Mouse (Mus musculus): ENCODE measurements at regions not wholly inside any gene's neighbourhood (a gene's known extent, or its start where the extent isn't known, plus 50 kb on each side); places are given as distances from the start of the nearest gene placed in this dataset.
A peak's percentile ranks its signal among the peaks of the same experiment; 100 is the strongest.

DNA sequence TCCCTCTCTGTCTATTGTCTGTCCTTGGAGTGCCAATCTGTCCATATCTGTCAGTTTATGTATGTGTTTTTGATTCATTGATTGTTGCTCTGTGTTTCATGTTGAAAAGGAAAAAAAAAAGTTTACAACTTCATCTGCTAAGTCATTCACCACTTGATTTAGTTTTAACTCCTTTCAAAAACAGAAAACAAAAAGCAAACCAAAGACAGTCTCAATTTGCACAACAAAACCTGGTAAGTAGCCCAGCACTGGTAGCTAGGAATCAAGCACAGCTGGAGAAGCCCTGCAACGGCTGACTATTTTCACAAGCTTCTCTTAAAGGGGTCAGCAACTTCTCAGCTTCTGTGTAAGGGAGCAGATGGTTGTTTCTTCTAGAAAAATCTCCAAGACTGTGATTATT lies 72.9 kb upstream of the Adgrf1 start:
- Histone ChIP-seq H3K27me3 (ENCODE audit: control insufficient read depth, insufficient read depth, low read length) (no peaks in the 10 kb centered on the region), H3K9ac (ENCODE audit: low read length) (no peak overlapping the region), H3K36me3 (ENCODE audit: control insufficient read depth, insufficient read depth, low read length) (no peaks in the 10 kb centered on the region), H3K4me2 (no peak overlapping the region), H3K9me3 (ENCODE audit: control insufficient read depth, low read length) (no peaks in the 10 kb centered on the region), H3K27ac (ENCODE audit: low read depth, low read length) (no peak overlapping the region), H3K4me1 (ENCODE audit: control insufficient read depth, insufficient read depth, low read length) (no peaks in the 10 kb centered on the region), H3K4me3 (ENCODE audit: low read depth, low read length) (no peak overlapping the region)
- 13% methylated on average over 1 of the region's 1 CpGs for WGBS
- DNase-seq (ENCODE audit: low spot score, missing footprints) = peak; percentile 69
- ATAC-seq (ENCODE audit: low FRiP score) = no peak

DNA sequence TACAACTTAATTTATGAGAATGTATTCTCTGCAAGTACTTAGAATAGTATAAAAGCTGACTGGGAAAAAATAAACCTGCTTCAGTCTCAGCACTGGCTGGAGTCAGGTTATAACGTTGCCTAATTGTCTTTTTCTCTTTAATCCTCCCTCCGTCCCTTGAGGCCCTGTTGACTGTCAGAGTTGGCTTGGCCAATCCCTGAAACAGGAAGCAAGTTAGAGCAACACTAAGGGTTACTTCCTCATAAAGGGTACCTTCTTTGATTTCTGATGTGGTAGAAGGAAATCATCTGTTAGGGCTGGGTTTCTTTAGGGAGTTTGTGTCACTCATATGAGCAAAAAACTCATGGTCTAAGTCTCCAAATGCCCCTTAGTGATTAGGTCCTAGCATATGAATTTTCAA lies 69.3 kb upstream of the Adgrf1 start:
- Histone ChIP-seq H3K27me3 (ENCODE audit: control insufficient read depth, insufficient read depth, low read length) (no peaks in the 10 kb centered on the region), H3K4me3 (ENCODE audit: low read depth, low read length) (no peak overlapping the region), H3K4me1 (ENCODE audit: control insufficient read depth, insufficient read depth, low read length) (no peaks in the 10 kb centered on the region), H3K36me3 (ENCODE audit: control insufficient read depth, insufficient read depth, low read length) (no peaks in the 10 kb centered on the region), H3K9ac (ENCODE audit: low read length) (no peak overlapping the region), H3K27ac (ENCODE audit: low read depth, low read length) (no peak overlapping the region), H3K4me2 (no peak overlapping the region), H3K9me3 (ENCODE audit: control insufficient read depth, low read length) (no peaks in the 10 kb centered on the region)
- no peak for ATAC-seq (ENCODE audit: low FRiP score)
- 75% methylated on average over 2 of the region's 2 CpGs for WGBS
- DNase-seq (ENCODE audit: low spot score, missing footprints) = no peak

DNA sequence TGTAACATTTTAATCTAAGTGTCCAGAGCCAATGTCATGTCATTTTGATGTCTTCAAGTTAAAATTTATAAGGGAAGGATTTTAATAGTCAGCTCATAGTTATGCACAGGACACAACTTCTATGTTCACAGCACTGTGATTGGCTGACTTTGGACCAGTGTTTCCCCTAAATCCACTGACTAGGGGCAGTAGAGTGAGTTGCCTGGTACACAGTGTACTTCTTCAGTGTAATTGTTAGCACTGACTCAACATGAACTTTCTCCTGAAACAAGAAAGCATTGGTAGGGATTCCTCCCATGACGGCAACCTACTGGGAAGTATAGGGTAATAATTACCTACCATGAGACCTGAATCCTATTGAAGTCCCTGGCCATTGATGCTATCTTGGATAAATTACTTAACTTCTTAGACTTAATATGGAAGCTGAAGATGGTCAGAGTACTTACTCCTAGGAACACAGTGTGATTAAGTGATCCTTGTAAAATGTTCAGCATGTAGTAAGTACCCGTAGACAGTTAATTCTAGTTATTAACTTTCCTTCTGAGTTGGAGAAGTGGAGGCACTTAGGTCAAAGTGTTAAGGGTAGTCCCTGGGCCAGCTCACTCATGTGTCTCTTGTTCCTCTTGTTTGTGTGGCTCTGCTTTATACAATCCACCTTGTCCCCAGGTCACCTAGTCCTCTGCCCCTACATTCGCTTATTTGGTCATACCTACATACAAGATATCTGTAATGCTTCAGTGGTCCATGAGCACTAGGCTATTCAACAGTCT lies 63.2 kb upstream of the Adgrf1 start:
- 98% methylated on average over 3 of the region's 3 CpGs for WGBS
- no peak for DNase-seq (ENCODE audit: low spot score, missing footprints)
- Histone ChIP-seq H3K4me1 (ENCODE audit: control insufficient read depth, insufficient read depth, low read length) (no peaks in the 10 kb centered on the region), H3K27me3 (ENCODE audit: control insufficient read depth, insufficient read depth, low read length) (no peaks in the 10 kb centered on the region), H3K9me3 (ENCODE audit: control insufficient read depth, low read length) (no peaks in the 10 kb centered on the region), H3K4me2 (no peak overlapping the region), H3K36me3 (ENCODE audit: control insufficient read depth, insufficient read depth, low read length) (no peaks in the 10 kb centered on the region), H3K9ac (ENCODE audit: low read length) (no peak overlapping the region), H3K27ac (ENCODE audit: low read depth, low read length) (no peak overlapping the region), H3K4me3 (ENCODE audit: low read depth, low read length) (no peak overlapping the region)
- ATAC-seq (ENCODE audit: low FRiP score) = no peak

DNA sequence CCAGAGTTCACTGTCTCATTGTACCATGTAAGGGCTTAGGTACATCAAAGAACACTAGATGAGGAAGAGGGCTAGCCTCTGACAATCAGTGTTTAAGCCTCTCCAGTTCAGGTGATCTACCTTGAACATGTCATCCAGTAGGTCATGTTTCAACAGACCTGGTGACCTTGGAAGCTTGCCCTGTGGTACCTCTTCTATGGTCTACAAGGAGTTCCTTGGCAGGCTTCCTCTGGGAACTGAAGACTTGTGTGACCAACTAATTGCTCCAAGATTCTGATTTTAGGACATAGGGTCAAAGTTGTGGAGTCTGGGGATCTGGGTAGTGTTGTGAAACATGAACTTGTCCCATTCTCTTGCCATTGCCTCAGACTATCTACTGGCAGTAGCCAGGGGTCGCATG lies 60.4 kb upstream of the Adgrf1 start:
- Histone ChIP-seq H3K9me3 (ENCODE audit: control insufficient read depth, low read length) (no peaks in the 10 kb centered on the region), H3K36me3 (ENCODE audit: control insufficient read depth, insufficient read depth, low read length) (no peaks in the 10 kb centered on the region), H3K27ac (ENCODE audit: low read depth, low read length) (no peak overlapping the region), H3K4me3 (ENCODE audit: low read depth, low read length) (no peak overlapping the region), H3K27me3 (ENCODE audit: control insufficient read depth, insufficient read depth, low read length) (no peaks in the 10 kb centered on the region), H3K4me2 (no peak overlapping the region), H3K9ac (ENCODE audit: low read length) (no peak overlapping the region), H3K4me1 (ENCODE audit: control insufficient read depth, insufficient read depth, low read length) (no peaks in the 10 kb centered on the region)
- DNase-seq (ENCODE audit: low spot score, missing footprints) = no peak
- WGBS = 92% methylated on average over 1 of the region's 1 CpGs
- no peak for ATAC-seq (ENCODE audit: low FRiP score)

DNA sequence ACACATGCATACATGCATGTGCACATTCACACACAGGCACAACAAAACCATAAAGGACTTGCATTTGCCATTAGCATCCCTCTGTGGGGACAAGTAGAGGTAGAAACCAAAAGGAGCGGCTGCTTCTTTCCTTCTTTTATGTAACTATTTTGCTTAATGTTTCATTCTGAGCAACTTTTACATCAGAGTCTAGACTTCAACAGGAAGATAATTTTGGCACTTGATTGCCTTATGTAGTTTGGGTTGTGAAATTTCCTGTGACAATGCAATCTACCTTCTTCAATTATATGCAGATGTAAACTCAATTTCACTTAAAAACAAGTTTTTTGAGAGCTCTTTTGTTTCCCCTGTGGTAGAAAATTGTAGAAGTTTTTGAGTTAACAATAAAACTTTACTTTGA lies 56.1 kb upstream of the Adgrf1 start:
- peak; percentile 56 for DNase-seq (ENCODE audit: low spot score, missing footprints)
- H3K4me3 ChIP-seq (ENCODE audit: low read depth, low read length) = no peak overlapping the region
- H3K9me3 ChIP-seq (ENCODE audit: control insufficient read depth, low read length) = no peaks in the 10 kb centered on the region
- H3K4me2 ChIP-seq = no peak overlapping the region
- no peaks in the 10 kb centered on the region for H3K36me3 ChIP-seq (ENCODE audit: control insufficient read depth, insufficient read depth, low read length)
- H3K27ac ChIP-seq (ENCODE audit: low read depth, low read length) = no peak overlapping the region
- H3K4me1 ChIP-seq (ENCODE audit: control insufficient read depth, insufficient read depth, low read length) = no peaks in the 10 kb centered on the region
- no peaks in the 10 kb centered on the region for H3K27me3 ChIP-seq (ENCODE audit: control insufficient read depth, insufficient read depth, low read length)
- no peak for ATAC-seq (ENCODE audit: low FRiP score)
- 91% methylated on average over 1 of the region's 1 CpGs for WGBS
- H3K9ac ChIP-seq (ENCODE audit: low read length) = no peak overlapping the region

DNA sequence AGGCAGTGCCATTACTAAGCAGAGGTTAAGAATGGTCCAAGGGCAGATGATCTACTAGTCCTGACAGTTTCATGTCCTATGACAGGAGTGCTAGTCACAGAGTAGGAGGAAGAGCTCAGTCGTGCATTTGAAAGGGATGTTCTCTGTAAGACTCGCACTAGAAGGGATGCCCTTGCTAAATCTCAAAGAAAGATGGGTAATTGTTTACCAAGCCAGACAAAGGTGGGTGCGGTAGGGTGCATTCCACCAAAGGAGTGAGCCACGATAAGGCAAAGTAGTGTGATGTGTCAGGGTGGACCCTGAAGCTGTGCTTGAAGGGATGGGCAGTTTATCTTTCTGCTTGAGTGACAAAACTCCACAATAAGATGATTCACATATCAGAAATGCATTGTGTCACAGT lies 50.5 kb upstream of the Adgrf1 start:
- Histone ChIP-seq H3K4me2 (no peak overlapping the region), H3K36me3 (ENCODE audit: control insufficient read depth, insufficient read depth, low read length) (no peaks in the 10 kb centered on the region), H3K9me3 (ENCODE audit: control insufficient read depth, low read length) (no peaks in the 10 kb centered on the region; the same call in 1 of the 2 replicates), H3K4me3 (ENCODE audit: low read depth, low read length) (no peak overlapping the region), H3K27ac (ENCODE audit: low read depth, low read length) (no peak overlapping the region), H3K9ac (ENCODE audit: low read length) (no peak overlapping the region), H3K27me3 (ENCODE audit: control insufficient read depth, insufficient read depth, low read length) (no peaks in the 10 kb centered on the region), H3K4me1 (ENCODE audit: control insufficient read depth, insufficient read depth, low read length) (no peaks in the 10 kb centered on the region)
- 81% methylated on average over 4 of the region's 4 CpGs for WGBS
- ATAC-seq (ENCODE audit: low FRiP score) (no peak), DNase-seq (ENCODE audit: low spot score, missing footprints) (peak; percentile 28)

All from midbrain, embryonic 11.5 days (tissue).